Mouse (Mus musculus): ENCODE measurements around the gene Neu1. TPM values are rescaled to one million over a fixed set of nuclear protein-coding genes. Genes with fewer than 3 reads are reported as not detected.

The Neu1 gene
- polyA plus RNA-seq, 1 experiment, result 82.3 TPM

GRCm38 (mm10) chr17:34951636-34952377, 20.8 kb downstream of the Neu1 start:
- 0 out of 2 replicates have a peak overlapping the region, but pooled peaks have one; percentile 6 for H3K27ac ChIP-seq (ENCODE audit: control insufficient read depth, insufficient read depth, low read length)
- H3K36me3 ChIP-seq (ENCODE audit: control insufficient read depth, insufficient read depth, low read length), result no peaks in the 10 kb centered on the region
- TF ChIP-seq CTCF (IDR thresholded peaks at IDR 0.05; ENCODE audit: borderline replicate concordance, control insufficient read depth, extremely low read depth, insufficient read depth, low read length, poor library complexity) (0 out of 2 replicates have a peak, but pooled peaks have one; percentile 33), POLR2A (IDR thresholded peaks at IDR 0.05; ENCODE audit: control insufficient read depth, extremely low read depth, insufficient read depth, low read length, poor library complexity) (no peak)
- no peaks in the 10 kb centered on the region; the same call in 1 of the 2 replicates for H3K27me3 ChIP-seq (ENCODE audit: control insufficient read depth, insufficient read depth, low read length)
- under 1% methylated on average over 29 of the region's 29 CpGs for WGBS
- peak overlapping the region; percentile 99 for H3K4me3 ChIP-seq (ENCODE audit: control insufficient read depth, insufficient read depth, low read length)
- H3K4me1 ChIP-seq (replicated peaks; ENCODE audit: control insufficient read depth, insufficient read depth, low read length), result peaks cover 5% of the 10 kb centered on the region
- DNase-seq, result no peak

- Histone ChIP-seq H3K4me3 (ENCODE audit: control insufficient read depth, insufficient read depth, low read length) (peak overlapping the region; percentile 99), H3K36me3 (ENCODE audit: control insufficient read depth, insufficient read depth, low read length) (no peaks in the 10 kb centered on the region), H3K27me3 (ENCODE audit: control insufficient read depth, insufficient read depth, low read length) (no peaks in the 10 kb centered on the region; the same call in 1 of the 2 replicates), H3K4me1 (replicated peaks; ENCODE audit: control insufficient read depth, insufficient read depth, low read length) (peaks cover 5% of the 10 kb centered on the region), H3K27ac (ENCODE audit: control insufficient read depth, insufficient read depth, low read length) (0 out of 2 replicates have a peak overlapping the region, but pooled peaks have one; percentile 6)
- WGBS, result under 1% methylated on average over 23 of the region's 23 CpGs
- peak; percentile 74 for DNase-seq
- TF ChIP-seq CTCF (IDR thresholded peaks at IDR 0.05; ENCODE audit: borderline replicate concordance, control insufficient read depth, extremely low read depth, insufficient read depth, low read length, poor library complexity) (no peak), POLR2A (IDR thresholded peaks at IDR 0.05; ENCODE audit: control insufficient read depth, extremely low read depth, insufficient read depth, low read length, poor library complexity) (peak; percentile 79)
Observed at GRCm38 (mm10) chr17:34952378-34953040, 21.5 kb downstream of the Neu1 start.

DNA sequence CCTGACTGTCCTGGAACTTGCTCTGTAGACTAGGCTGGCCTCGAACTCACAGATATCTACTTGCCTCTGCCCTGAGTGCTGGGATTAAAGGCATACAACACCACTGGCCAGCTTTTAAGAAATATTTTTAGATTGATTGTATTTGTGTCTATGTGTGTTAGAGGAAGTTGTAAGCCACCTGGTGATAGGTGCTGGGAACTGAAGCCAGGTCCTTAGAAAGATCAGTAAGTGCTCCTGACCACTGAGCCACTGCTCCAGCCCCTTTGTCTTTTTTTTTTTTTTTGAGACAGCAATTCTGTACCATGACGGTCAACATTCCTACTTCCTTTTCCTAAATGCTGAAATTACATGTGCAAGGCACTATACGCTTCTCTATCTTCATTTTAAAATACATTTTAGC, 22.2 kb downstream of the Neu1 start:
- H3K4me1 ChIP-seq (replicated peaks; ENCODE audit: control insufficient read depth, insufficient read depth, low read length), result peaks cover 5% of the 10 kb centered on the region
- no peak for DNase-seq
- H3K4me3 ChIP-seq (ENCODE audit: control insufficient read depth, insufficient read depth, low read length), result no peak overlapping the region
- no peak overlapping the region for H3K27ac ChIP-seq (ENCODE audit: control insufficient read depth, insufficient read depth, low read length)
- no peaks in the 10 kb centered on the region; the same call in 1 of the 2 replicates for H3K27me3 ChIP-seq (ENCODE audit: control insufficient read depth, insufficient read depth, low read length)
- 88% methylated on average over 3 of the region's 3 CpGs for WGBS
- no peaks in the 10 kb centered on the region for H3K36me3 ChIP-seq (ENCODE audit: control insufficient read depth, insufficient read depth, low read length)
- TF ChIP-seq POLR2A (IDR thresholded peaks at IDR 0.05; ENCODE audit: control insufficient read depth, extremely low read depth, insufficient read depth, low read length, poor library complexity), result no peak
- no peak for TF ChIP-seq CTCF (IDR thresholded peaks at IDR 0.05; ENCODE audit: borderline replicate concordance, control insufficient read depth, extremely low read depth, insufficient read depth, low read length, poor library complexity)

DNA sequence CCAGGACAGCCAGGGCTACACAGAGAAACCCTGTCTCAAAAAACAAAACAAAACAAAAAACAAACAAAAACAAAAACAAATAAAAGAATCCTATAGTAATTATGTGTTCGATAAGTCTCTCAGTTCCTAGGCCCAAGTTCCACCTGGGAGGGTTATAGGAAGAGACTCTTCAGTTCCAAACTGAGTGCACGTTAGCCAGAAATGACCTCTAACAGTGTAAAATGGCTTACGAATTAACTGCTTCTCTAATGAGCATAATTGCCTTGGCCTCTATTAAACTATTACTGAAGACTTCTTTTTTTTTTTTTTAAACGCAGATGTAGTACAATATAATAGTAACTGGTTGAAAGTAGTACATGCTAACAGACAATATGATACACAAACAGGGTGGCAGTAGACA, 22.9 kb downstream of the Neu1 start:
- Histone ChIP-seq H3K27me3 (ENCODE audit: control insufficient read depth, insufficient read depth, low read length) (no peaks in the 10 kb centered on the region; the same call in 1 of the 2 replicates), H3K36me3 (ENCODE audit: control insufficient read depth, insufficient read depth, low read length) (no peaks in the 10 kb centered on the region), H3K27ac (ENCODE audit: control insufficient read depth, insufficient read depth, low read length) (no peak overlapping the region), H3K4me3 (ENCODE audit: control insufficient read depth, insufficient read depth, low read length) (no peak overlapping the region), H3K4me1 (replicated peaks; ENCODE audit: control insufficient read depth, insufficient read depth, low read length) (peaks cover 5% of the 10 kb centered on the region)
- DNase-seq, result no peak
- 95% methylated on average over 4 of the region's 4 CpGs for WGBS
- no peak for TF ChIP-seq POLR2A (IDR thresholded peaks at IDR 0.05; ENCODE audit: control insufficient read depth, extremely low read depth, insufficient read depth, low read length, poor library complexity)
- TF ChIP-seq CTCF (IDR thresholded peaks at IDR 0.05; ENCODE audit: borderline replicate concordance, control insufficient read depth, extremely low read depth, insufficient read depth, low read length, poor library complexity), result no peak

GRCm38 (mm10) chr17:34954831-34955230, 23.8 kb downstream of the Neu1 start:
- no peak for DNase-seq
- 96% methylated on average over 4 of the region's 4 CpGs for WGBS
- no peak overlapping the region for H3K4me3 ChIP-seq (ENCODE audit: control insufficient read depth, insufficient read depth, low read length)

DNA sequence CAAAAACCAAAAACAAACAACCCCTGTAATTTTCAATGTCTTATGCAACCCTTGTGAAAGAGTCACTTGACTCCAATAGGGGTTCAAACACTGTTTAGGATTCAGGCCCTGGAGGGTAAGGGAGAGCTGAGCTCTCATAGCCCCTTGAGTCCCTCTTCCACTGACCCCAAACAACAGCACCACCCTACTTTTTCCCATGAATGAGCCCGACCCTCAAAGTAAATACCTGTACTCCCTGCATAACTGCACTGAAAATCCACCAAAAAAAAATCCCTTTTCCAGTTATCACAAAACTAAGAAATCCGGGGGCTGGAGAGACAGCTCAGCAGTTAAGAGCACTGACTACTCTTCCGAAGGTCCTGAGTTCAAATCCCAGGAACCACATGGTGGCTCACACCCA, 24.8 kb downstream of the Neu1 start:
- TF ChIP-seq POLR2A (IDR thresholded peaks at IDR 0.05; ENCODE audit: control insufficient read depth, extremely low read depth, insufficient read depth, low read length, poor library complexity) (no peak), CTCF (IDR thresholded peaks at IDR 0.05; ENCODE audit: borderline replicate concordance, control insufficient read depth, extremely low read depth, insufficient read depth, low read length, poor library complexity) (no peak)

More at GRCm38 (mm10) chr17:34954831-34955230, 23.8 kb downstream of the Neu1 start:
- Histone ChIP-seq H3K36me3 (ENCODE audit: control insufficient read depth, insufficient read depth, low read length) (no peaks in the 10 kb centered on the region), H3K27me3 (ENCODE audit: control insufficient read depth, insufficient read depth, low read length) (no peaks in the 10 kb centered on the region; the same call in 1 of the 2 replicates), H3K27ac (ENCODE audit: control insufficient read depth, insufficient read depth, low read length) (no peak overlapping the region), H3K4me1 (replicated peaks; ENCODE audit: control insufficient read depth, insufficient read depth, low read length) (peaks cover 8% of the 10 kb centered on the region)
- TF ChIP-seq POLR2A (IDR thresholded peaks at IDR 0.05; ENCODE audit: control insufficient read depth, extremely low read depth, insufficient read depth, low read length, poor library complexity) (no peak), CTCF (IDR thresholded peaks at IDR 0.05; ENCODE audit: borderline replicate concordance, control insufficient read depth, extremely low read depth, insufficient read depth, low read length, poor library complexity) (no peak)

More for the DNA sequence above, 24.8 kb downstream of the Neu1 start:
- WGBS, result 91% methylated on average over 3 of the region's 3 CpGs
- DNase-seq, result no peak
- no peaks in the 10 kb centered on the region; the same call in 1 of the 2 replicates for H3K27me3 ChIP-seq (ENCODE audit: control insufficient read depth, insufficient read depth, low read length)
- no peak overlapping the region for H3K4me3 ChIP-seq (ENCODE audit: control insufficient read depth, insufficient read depth, low read length)
- no peak overlapping the region for H3K27ac ChIP-seq (ENCODE audit: control insufficient read depth, insufficient read depth, low read length)
- peaks cover 8% of the 10 kb centered on the region for H3K4me1 ChIP-seq (replicated peaks; ENCODE audit: control insufficient read depth, insufficient read depth, low read length)
- no peaks in the 10 kb centered on the region for H3K36me3 ChIP-seq (ENCODE audit: control insufficient read depth, insufficient read depth, low read length)

All from thymus, adult 2 months (tissue).